Mouse (Mus musculus) embryonic facial prominence, embryonic 10.5 days (tissue): ENCODE results near the gene Gngt2. TPM values are rescaled to one million over a fixed set of nuclear protein-coding genes. Genes with fewer than 3 reads are reported as not detected.
A peak's percentile ranks its signal among the peaks of the same experiment; 100 is the strongest.

ENCODE experiments used
- DNase-seq: peaks from one replicate; pipeline ENCODE4 v3.0.0-alpha.2; 2017; ENCODE audit warnings: low spot score
- H3K27ac ChIP-seq: fragments of 300-500 bp; sonication (generic); replicated peaks from 2 replicates; pipeline ENCODE4 v1.5.1; 2016; ENCODE audit warnings: mild to moderate bottlenecking
- H3K27me3 ChIP-seq: fragments of 300-500 bp; sonication (generic); replicated peaks from 2 replicates; pipeline ENCODE4 v1.6.1; 2016; ENCODE audit warnings: low read depth, mild to moderate bottlenecking; ENCODE audit not compliant: poor library complexity, severe bottlenecking
- H3K36me3 ChIP-seq: fragments of 300-500 bp; sonication (generic); replicated peaks from 2 replicates; pipeline ENCODE4 v1.6.1; 2016; ENCODE audit warnings: mild to moderate bottlenecking, moderate library complexity
- H3K4me1 ChIP-seq: fragments of 300-500 bp; sonication (generic); 2 replicates; pipeline ENCODE4 v1.6.1; 2016
- H3K4me3 ChIP-seq: fragments of 300-500 bp; sonication (generic); 2 replicates; pipeline ENCODE4 v1.5.1; 2016; ENCODE audit warnings: mild to moderate bottlenecking, moderate library complexity
- H3K9me3 ChIP-seq: fragments of 300-500 bp; sonication (generic); 2 replicates; pipeline ENCODE4 v1.6.1; 2016; ENCODE audit warnings: mild to moderate bottlenecking
- WGBS: fragments of 180-500 bp; shearing (Covaris S2); methylation state at CpG from one replicate; pipeline ENCODE4 v1.1.7; 2016; 5-methylcytosine and 5-hydroxymethylcytosine counted together
- polyA plus RNA-seq: library from polyadenylated mRNA; unstranded; fragments of >200 nt; fragmentation: Nextera tagmentation; extraction: Ambion mirVana; gene quantifications from 2 replicates; pipeline ENCODE4 v1.2.1, GENCODE M21; 2016

Gene Gngt2
- polyA plus RNA-seq, 1 experiment from 2014 or later = 10.0 TPM

DNA sequence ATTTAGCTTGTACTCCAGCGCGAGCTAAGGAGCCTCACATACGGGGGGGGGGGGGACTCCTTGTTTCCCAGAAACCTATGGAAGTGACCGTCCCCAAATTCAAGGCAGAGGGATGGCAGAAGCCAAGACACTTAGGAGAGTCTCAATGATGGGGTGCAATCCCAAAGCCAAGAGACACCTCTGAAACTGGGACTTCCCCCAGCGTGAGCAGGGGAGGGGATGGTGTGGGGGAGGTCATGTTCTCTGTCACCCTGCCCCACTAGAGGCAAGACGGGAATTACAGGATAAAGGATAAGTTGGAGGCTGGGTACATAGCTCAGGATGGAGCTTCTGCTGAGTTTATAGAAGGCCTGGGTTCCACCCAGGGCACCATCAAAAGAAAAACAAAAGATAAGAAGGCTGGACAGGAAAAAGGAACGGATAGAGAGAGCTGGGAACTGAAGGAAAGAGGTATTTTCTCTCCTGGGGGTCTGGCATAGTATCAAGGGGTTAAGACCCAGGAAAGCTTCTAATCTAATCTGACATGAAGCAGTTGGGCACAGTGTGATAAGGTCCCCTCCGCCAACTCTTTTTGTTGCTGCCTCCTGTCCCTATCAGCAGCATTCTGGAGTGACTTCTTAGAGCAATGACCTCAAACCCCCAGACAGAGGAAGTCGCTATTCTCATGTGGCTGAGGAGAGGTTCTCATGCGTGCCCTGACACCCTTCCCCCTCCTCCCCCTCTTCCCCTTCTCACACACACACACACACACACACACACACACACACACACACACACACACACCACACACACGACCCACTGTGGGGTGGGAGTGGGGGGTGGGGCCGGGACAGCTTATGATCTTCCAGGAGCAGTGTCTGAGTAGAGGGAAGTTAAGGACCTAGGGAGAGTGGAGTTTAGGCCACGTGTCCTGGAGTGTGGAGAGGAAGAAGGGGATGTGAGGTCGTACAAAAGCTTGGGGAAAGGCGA lies 2.0 kb upstream of the Gngt2 start:
- 20% methylated on average over 15 of the region's 15 CpGs for WGBS

DNA sequence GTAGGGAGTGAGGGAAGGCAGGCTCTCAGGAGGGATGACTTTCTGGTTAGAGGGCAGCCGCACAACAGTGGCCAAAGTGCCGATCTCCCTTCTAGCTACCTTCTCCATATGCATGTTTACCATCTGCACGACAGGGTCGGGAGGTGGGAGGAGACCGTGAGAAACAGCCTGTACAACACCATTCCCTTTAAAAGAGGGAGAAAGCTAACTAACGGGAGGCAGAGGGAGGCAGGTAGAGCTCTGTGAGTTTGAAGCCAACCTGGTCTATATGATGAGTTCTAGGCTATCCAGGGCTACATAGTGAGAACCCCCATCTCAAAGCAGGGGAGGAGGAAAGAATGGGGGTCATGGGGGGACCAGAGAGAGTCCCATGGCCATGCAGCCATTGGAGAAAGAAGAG lies 1.2 kb upstream of the Gngt2 start:
- H3K4me1 ChIP-seq = peaks cover 59% of the 10 kb centered on the region
- peaks cover 87% of the 10 kb centered on the region for H3K27me3 ChIP-seq
- no peaks in the 10 kb centered on the region for H3K9me3 ChIP-seq
- H3K27ac ChIP-seq = no peak overlapping the region
- WGBS = 46% methylated on average over 6 of the region's 6 CpGs
- no peak for DNase-seq
- H3K4me3 ChIP-seq = no peak overlapping the region
- no peaks in the 10 kb centered on the region for H3K36me3 ChIP-seq

More for the DNA sequence above, 2.0 kb upstream of the Gngt2 start:
- no peak for DNase-seq
- Histone ChIP-seq H3K27ac (no peak overlapping the region), H3K27me3 (peaks cover 87% of the 10 kb centered on the region), H3K4me3 (peak overlapping the region; percentile 33), H3K4me1 (peaks cover 67% of the 10 kb centered on the region), H3K36me3 (no peaks in the 10 kb centered on the region), H3K9me3 (no peaks in the 10 kb centered on the region)

DNA sequence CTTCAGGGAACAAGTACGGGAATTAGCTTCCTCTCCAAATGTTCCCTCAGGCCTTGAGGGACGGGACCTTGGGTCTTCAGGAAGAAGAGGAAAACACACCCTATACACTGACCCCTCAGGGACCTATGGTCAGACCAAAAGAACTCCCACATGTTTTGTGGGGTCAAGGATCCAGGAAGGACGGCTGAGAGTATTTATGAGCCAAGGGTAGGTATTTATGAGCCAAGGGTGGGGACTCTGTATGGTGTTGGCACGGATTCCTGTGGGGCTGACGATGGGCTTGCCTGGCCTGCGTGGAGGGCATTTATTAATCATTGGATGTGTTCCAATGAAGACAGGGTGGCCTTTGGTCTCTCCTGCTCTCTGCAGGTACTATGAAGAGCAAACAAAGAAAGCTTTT lies 583 bp upstream of the Gngt2 start:
- no peak for DNase-seq
- Histone ChIP-seq H3K36me3 (no peaks in the 10 kb centered on the region), H3K9me3 (no peaks in the 10 kb centered on the region), H3K4me1 (peaks cover 54% of the 10 kb centered on the region), H3K27me3 (peaks cover 87% of the 10 kb centered on the region), H3K27ac (no peak overlapping the region), H3K4me3 (no peak overlapping the region)
- WGBS = 66% methylated on average over 6 of the region's 6 CpGs

- no peak for DNase-seq
- Histone ChIP-seq H3K36me3 (no peaks in the 10 kb centered on the region), H3K4me1 (peaks cover 55% of the 10 kb centered on the region), H3K4me3 (no peak overlapping the region), H3K27me3 (peaks cover 87% of the 10 kb centered on the region), H3K9me3 (no peaks in the 10 kb centered on the region), H3K27ac (no peak overlapping the region)
- 83% methylated on average over 4 of the region's 4 CpGs for WGBS
These were observed 1.6 kb downstream of the Gngt2 start for GRCm38 (mm10) chr11:95838598-95838997.

GRCm38 (mm10) chr11:95838999-95839868 lies 2.2 kb downstream of the Gngt2 start:
- Histone ChIP-seq H3K27me3 (peaks cover 82% of the 10 kb centered on the region), H3K36me3 (no peaks in the 10 kb centered on the region), H3K9me3 (no peaks in the 10 kb centered on the region), H3K4me3 (no peak overlapping the region), H3K27ac (no peak overlapping the region), H3K4me1 (peaks cover 48% of the 10 kb centered on the region)
- WGBS = 75% methylated on average over 8 of the region's 8 CpGs
- DNase-seq = no peak

GRCm38 (mm10) chr11:95840694-95841497 lies 3.9 kb downstream of the Gngt2 start:
- Histone ChIP-seq H3K4me1 (peaks cover 32% of the 10 kb centered on the region), H3K27ac (peak overlapping the region; percentile 71; the same call in 1 of the 2 replicates), H3K36me3 (no peaks in the 10 kb centered on the region), H3K4me3 (peak overlapping the region; percentile 39), H3K27me3 (peaks cover 65% of the 10 kb centered on the region), H3K9me3 (no peaks in the 10 kb centered on the region)
- no peak for DNase-seq
- 73% methylated on average over 5 of the region's 5 CpGs for WGBS

GRCm38 (mm10) chr11:95841498-95841830 lies 4.4 kb downstream of the Gngt2 start:
- Histone ChIP-seq H3K36me3 (no peaks in the 10 kb centered on the region), H3K27ac (peak overlapping the region; percentile 71), H3K4me3 (peak overlapping the region; percentile 39), H3K27me3 (peaks cover 59% of the 10 kb centered on the region), H3K4me1 (peaks cover 29% of the 10 kb centered on the region), H3K9me3 (no peaks in the 10 kb centered on the region)
- 62% methylated on average over 10 of the region's 10 CpGs for WGBS
- no peak for DNase-seq

GRCm38 (mm10) chr11:95842074-95842681 lies 5.2 kb downstream of the Gngt2 start, which contains the start of gene Abi3:
TSS of gene Abi3 (minus strand) at chr11:95842476.
- Histone ChIP-seq H3K9me3 (no peaks in the 10 kb centered on the region), H3K4me3 (peak within 1 kb of the TSS; percentile 39), H3K36me3 (no peaks in the 10 kb centered on the region), H3K4me1 (peaks cover 29% of the 10 kb centered on the region), H3K27ac (peak within 1 kb of the TSS; percentile 71), H3K27me3 (peaks cover 52% of the 10 kb centered on the region)
- DNase-seq = peak; percentile 57
- 10% methylated on average over 11 of the region's 11 CpGs for WGBS

DNA sequence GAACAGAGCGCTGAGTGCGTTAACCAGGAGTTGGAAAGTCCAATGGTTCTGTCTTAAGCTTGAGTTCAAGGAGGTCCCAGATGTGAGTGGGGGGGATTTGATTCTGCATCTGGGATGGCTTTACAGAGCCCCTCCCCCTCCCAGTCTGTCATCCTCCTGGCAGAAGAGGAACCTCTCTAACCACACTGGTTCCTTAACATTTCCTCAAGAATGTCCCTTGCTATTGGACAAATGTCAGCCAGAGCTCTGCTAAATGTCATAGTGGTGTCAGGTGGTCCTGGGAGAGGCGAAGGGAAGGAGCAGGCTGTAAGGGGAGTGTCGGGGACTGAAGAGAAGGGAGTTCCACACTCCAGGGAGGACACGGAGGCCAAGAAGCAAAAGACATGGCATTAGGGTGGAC lies 5.9 kb downstream of the Gngt2 start:
- no peaks in the 10 kb centered on the region for H3K9me3 ChIP-seq
- 78% methylated on average over 5 of the region's 5 CpGs for WGBS
- 0 out of 2 replicates have a peak overlapping the region, but pooled peaks have one; percentile 39 for H3K4me3 ChIP-seq
- H3K4me1 ChIP-seq = peaks cover 29% of the 10 kb centered on the region
- H3K27ac ChIP-seq = peak overlapping the region; percentile 71; the same call in 1 of the 2 replicates
- no peaks in the 10 kb centered on the region for H3K36me3 ChIP-seq
- no peak for DNase-seq
- H3K27me3 ChIP-seq = peaks cover 44% of the 10 kb centered on the region

DNA sequence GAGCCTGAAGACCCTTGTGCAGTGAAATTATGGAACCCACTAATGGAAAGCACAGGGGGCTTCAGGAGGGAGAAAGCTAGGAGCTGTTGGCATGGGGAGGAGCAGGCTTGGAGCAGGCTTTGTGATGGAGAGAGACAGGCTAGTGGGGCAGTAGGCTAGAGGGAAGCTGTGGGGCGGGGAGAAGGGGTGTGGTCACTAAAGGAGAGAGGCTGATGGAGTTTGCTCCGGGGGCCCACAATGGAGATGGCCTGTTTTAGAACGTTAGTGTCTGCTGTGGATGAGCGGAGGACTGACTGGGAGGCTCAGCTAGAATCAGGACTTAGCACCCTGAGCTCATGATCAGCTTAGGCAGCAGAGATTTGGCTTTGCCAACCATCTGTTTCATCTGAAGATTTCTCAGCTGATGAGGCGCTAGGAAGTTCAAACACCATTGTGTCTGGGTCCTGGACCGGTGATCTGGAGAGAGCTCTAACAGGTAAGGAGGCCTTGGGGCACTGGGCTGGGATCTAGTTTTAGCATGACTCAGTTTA lies 6.5 kb downstream of the Gngt2 start:
- DNase-seq = no peak
- H3K36me3 ChIP-seq = no peaks in the 10 kb centered on the region
- H3K27ac ChIP-seq = no peak overlapping the region
- peaks cover 29% of the 10 kb centered on the region for H3K4me1 ChIP-seq
- 68% methylated on average over 6 of the region's 6 CpGs for WGBS
- no peaks in the 10 kb centered on the region for H3K9me3 ChIP-seq
- peaks cover 39% of the 10 kb centered on the region for H3K27me3 ChIP-seq
- no peak overlapping the region for H3K4me3 ChIP-seq

DNA sequence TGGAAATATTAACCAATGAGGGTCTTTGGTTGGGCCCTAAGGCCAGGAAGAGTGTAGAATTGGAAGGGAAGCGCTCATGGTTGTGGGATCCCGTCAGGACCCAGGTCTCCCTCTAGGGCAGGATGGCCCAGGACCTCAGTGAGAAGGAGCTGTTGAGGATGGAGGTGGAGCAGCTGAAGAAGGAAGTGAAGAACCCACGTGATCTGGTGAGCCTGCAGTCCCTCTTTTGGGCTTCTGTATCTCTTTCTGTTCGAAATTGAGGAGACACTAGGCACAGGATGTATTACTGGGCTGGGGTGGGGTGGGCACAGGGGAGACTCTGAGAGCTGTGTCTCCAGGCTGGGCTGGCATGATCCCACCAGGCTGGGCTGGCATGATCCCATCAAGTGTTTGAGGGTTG lies 7.9 kb downstream of the Gngt2 start:
- 69% methylated on average over 4 of the region's 4 CpGs for WGBS

More for the DNA sequence above, 7.9 kb downstream of the Gngt2 start:
- H3K36me3 ChIP-seq = no peaks in the 10 kb centered on the region
- H3K9me3 ChIP-seq = no peaks in the 10 kb centered on the region
- DNase-seq = no peak
- H3K4me1 ChIP-seq = peaks cover 22% of the 10 kb centered on the region
- peaks cover 37% of the 10 kb centered on the region for H3K27me3 ChIP-seq
- H3K4me3 ChIP-seq = no peak overlapping the region
- no peak overlapping the region for H3K27ac ChIP-seq
